Mouse (Mus musculus): Measurements from ENCODE around the gene Susd6.

Susd6 gene

GRCm38 (mm10) chr12:80789849-80790694 is at the start of gene Susd6:
TSS of gene Susd6 (plus strand) at chr12:80790510.
- peak; percentile 99 for DNase-seq (ENCODE audit: low read depth, low spot score)

- no peak for DNase-seq (ENCODE audit: low read depth, low spot score)
Observed at GRCm38 (mm10) chr12:80744614-80745013, 45.7 kb upstream of the Susd6 start.

GRCm38 (mm10) chr12:80746031-80746813 is 44.1 kb upstream of the Susd6 start:
- DNase-seq (ENCODE audit: low read depth, low spot score) = peak; percentile 62

- peak; percentile 68 for DNase-seq (ENCODE audit: low read depth, low spot score)
Observed at GRCm38 (mm10) chr12:80751556-80751955, 38.8 kb upstream of the Susd6 start.

GRCm38 (mm10) chr12:80757751-80758558 is 32.4 kb upstream of the Susd6 start:
- peak; percentile 75 for DNase-seq (ENCODE audit: low read depth, low spot score)

GRCm38 (mm10) chr12:80758559-80759386 is 31.5 kb upstream of the Susd6 start:
- peak; percentile 14 for DNase-seq (ENCODE audit: low read depth, low spot score)

- DNase-seq (ENCODE audit: low read depth, low spot score) = no peak
Observed at GRCm38 (mm10) chr12:80759387-80759712, 31.0 kb upstream of the Susd6 start.

GRCm38 (mm10) chr12:80759713-80760395 is 30.5 kb upstream of the Susd6 start:
- DNase-seq (ENCODE audit: low read depth, low spot score) = peak; percentile 64

- DNase-seq (ENCODE audit: low read depth, low spot score) = peak; percentile 95
Observed at GRCm38 (mm10) chr12:80760396-80760801, 29.9 kb upstream of the Susd6 start, which contains the start of gene Ccdc177. TSS of gene Ccdc177 (minus strand) at chr12:80760687.

- DNase-seq (ENCODE audit: low read depth, low spot score) = no peak
Observed at GRCm38 (mm10) chr12:80762982-80763381, 27.3 kb upstream of the Susd6 start.

GRCm38 (mm10) chr12:80764116-80764515 is 26.2 kb upstream of the Susd6 start:
- no peak for DNase-seq (ENCODE audit: low read depth, low spot score)

GRCm38 (mm10) chr12:80769697-80770096 is 20.6 kb upstream of the Susd6 start:
- peak; percentile 91 for DNase-seq (ENCODE audit: low read depth, low spot score)

- no peak for DNase-seq (ENCODE audit: low read depth, low spot score)
Observed at GRCm38 (mm10) chr12:80774786-80775185, 15.5 kb upstream of the Susd6 start.

GRCm38 (mm10) chr12:80776046-80776634 is 14.2 kb upstream of the Susd6 start:
- no peak for DNase-seq (ENCODE audit: low read depth, low spot score)

- no peak for DNase-seq (ENCODE audit: low read depth, low spot score)
Observed at GRCm38 (mm10) chr12:80778188-80778936, 11.9 kb upstream of the Susd6 start.

- DNase-seq (ENCODE audit: low read depth, low spot score) = no peak
Observed at GRCm38 (mm10) chr12:80779760-80780159, 10.6 kb upstream of the Susd6 start.

GRCm38 (mm10) chr12:80782190-80782589 is 8.1 kb upstream of the Susd6 start:
- DNase-seq (ENCODE audit: low read depth, low spot score) = no peak

- peak; percentile 52 for DNase-seq (ENCODE audit: low read depth, low spot score)
Observed at GRCm38 (mm10) chr12:80782892-80783291, 7.4 kb upstream of the Susd6 start.

GRCm38 (mm10) chr12:80783889-80784288 is 6.4 kb upstream of the Susd6 start:
- DNase-seq (ENCODE audit: low read depth, low spot score) = peak; percentile 98
